20 mouse cellular contexts compared by ENCODE assay signal in genomic region chr4:100228106-100228505, GRCm38 (mm10).
DNase-seq lines count a peak whose midpoint lies in the region; ATAC-seq and TF ChIP-seq lines count a peak whose summit lies in the region.
"Had no signal": no experiment of that assay in that cellular context is flagged by ENCODE, and none has a peak within 500 bp of the region (broad histone marks: within the 10 kb centered on the region; RNA-seq: fewer than 3 reads in every experiment).

No protein-coding gene starts in this region.

- H3K9ac ChIP-seq in heart, embryonic 14.5 days (ENCODE audit: low read length): no peak overlapping the region
- no peak overlapping the region for H3K9ac ChIP-seq in liver, adult 2 months (ENCODE audit: low read depth, low read length)
- H3K9ac ChIP-seq in liver, embryonic 11.5 days (ENCODE audit: low read depth, low read length): no peak overlapping the region
- H3K9ac ChIP-seq: embryonic facial prominence, embryonic 12.5 days; forebrain, embryonic 15.5 days; hindbrain, embryonic 13.5 days; intestine, embryonic 15.5 days; kidney, embryonic 15.5 days had no signal

- intact Hi-C loops in heart, postnatal 14 days (cut with DNase I): no loop called here

- 42% methylated on average over 3 of the region's 3 CpGs for WGBS in heart, embryonic 10.5 days
- 33% methylated on average over 3 of the region's 3 CpGs for whole genome bisulfite sequencing in heart, embryonic 14.5 days
- 54% methylated on average over 3 of the region's 3 CpGs for WGBS in liver, adult 2 months
- WGBS in liver, embryonic 11.5 days: 74% methylated on average over 3 of the region's 3 CpGs

- H3K36me3 ChIP-seq in heart, embryonic 10.5 days: no peaks in the 10 kb centered on the region
- no peaks in the 10 kb centered on the region for H3K36me3 ChIP-seq in heart, embryonic 14.5 days (ENCODE audit: control insufficient read depth, insufficient read depth, low read length)
- no peaks in the 10 kb centered on the region for H3K36me3 ChIP-seq in liver, adult 2 months (ENCODE audit: control insufficient read depth, insufficient read depth, low read length)
- H3K36me3 ChIP-seq in liver, embryonic 11.5 days (ENCODE audit: control insufficient read depth, insufficient read depth, low read length): no peaks in the 10 kb centered on the region
- H3K36me3 ChIP-seq: embryonic facial prominence, embryonic 12.5 days; forebrain, embryonic 15.5 days; hindbrain, embryonic 13.5 days; intestine, embryonic 15.5 days; kidney, embryonic 15.5 days had no signal

- H3K79me2 ChIP-seq in liver, adult 2 months (ENCODE audit: control insufficient read depth, insufficient read depth, low read length): peaks cover 5% of the 10 kb centered on the region; the same call in 1 of the 2 replicates

- no peak for ATAC-seq in heart, embryonic 14.5 days (ENCODE audit: insufficient number of reproducible peaks, insufficient read depth, low FRiP score, low read depth)
- ATAC-seq in liver, embryonic 11.5 days (replicated peaks; ENCODE audit: low FRiP score): no peak
- ATAC-seq: forebrain, embryonic 15.5 days; hindbrain, postnatal 0 days; intestine, embryonic 15.5 days had no signal

- peak; percentile 81 for DNase-seq in adrenal gland, adult 2 months
- DNase-seq in adrenal gland, postnatal 10 days: no peak
- DNase-seq in heart, embryonic 10.5 days (ENCODE audit: low spot score): no peak
- DNase-seq in heart, adult 8-10 months (ENCODE audit: low spot score): no peak
- DNase-seq in heart, postnatal 14 days: no peak
- DNase-seq in liver, adult 2 months (ENCODE audit: extremely low read depth, low read depth, low spot score): peak; percentile 57
- DNase-seq in liver, embryonic 11.5 days (ENCODE audit: low spot score): no peak
- DNase-seq: cerebellum, adult 11-12 months; cerebellum, adult 9-10 months; cerebellum, postnatal 25 days; gastrocnemius, postnatal 10 days; kidney, adult 2 months; kidney, postnatal 14 days had no signal

- H3K4me1 ChIP-seq in heart, embryonic 10.5 days: peaks cover 45% of the 10 kb centered on the region
- peaks cover 34 to 60% of the 10 kb centered on the region in 2 experiments for H3K4me1 ChIP-seq in heart, embryonic 14.5 days (ENCODE audit: control insufficient read depth in 2 of 2, insufficient read depth in 2 of 2, low read length in 2 of 2)
- peaks cover 27% of the 10 kb centered on the region for H3K4me1 ChIP-seq in liver, adult 2 months (ENCODE audit: control insufficient read depth, insufficient read depth, low read length)
- peaks cover 8% of the 10 kb centered on the region for H3K4me1 ChIP-seq in liver, embryonic 11.5 days (replicated peaks; ENCODE audit: control insufficient read depth, insufficient read depth, low read length)
- H3K4me1 ChIP-seq: forebrain, embryonic 15.5 days; hindbrain, embryonic 13.5 days had no signal

- TF ChIP-seq POLR2A in liver, adult 2 months (IDR thresholded peaks at IDR 0.05; ENCODE audit: extremely low read depth, insufficient read depth, low read length): no peak

- H3K9me3 ChIP-seq in heart, embryonic 10.5 days: no peaks in the 10 kb centered on the region
- H3K9me3 ChIP-seq in heart, embryonic 14.5 days (ENCODE audit: control insufficient read depth, low read length): no peaks in the 10 kb centered on the region
- H3K9me3 ChIP-seq in liver, embryonic 11.5 days (ENCODE audit: control insufficient read depth, low read length): no peaks in the 10 kb centered on the region
- H3K9me3 ChIP-seq: embryonic facial prominence, embryonic 12.5 days; forebrain, embryonic 15.5 days; hindbrain, embryonic 13.5 days; intestine, embryonic 15.5 days; kidney, embryonic 15.5 days had no signal

- H3K4me2 ChIP-seq in heart, embryonic 14.5 days (ENCODE audit: low read length): no peak overlapping the region
- H3K4me2 ChIP-seq in liver, embryonic 11.5 days: no peak overlapping the region
- H3K4me2 ChIP-seq: embryonic facial prominence, embryonic 12.5 days; forebrain, embryonic 15.5 days; hindbrain, embryonic 13.5 days; intestine, embryonic 15.5 days; kidney, embryonic 15.5 days had no signal

- H3K27ac ChIP-seq in heart, embryonic 10.5 days: peak overlapping the region; percentile 2; the same call in 1 of the 2 replicates
- H3K27ac ChIP-seq in heart, embryonic 14.5 days (replicated peaks in 1 of 2; ENCODE audit: control insufficient read depth in 1 of 2, insufficient read depth in 1 of 2, low read depth in 2 of 2, low read length in 2 of 2): peak overlapping the region; percentile 65 to 80
- H3K27ac ChIP-seq in liver, adult 2 months (replicated peaks; ENCODE audit: insufficient read depth, low read depth, low read length): no peak overlapping the region
- no peak overlapping the region for H3K27ac ChIP-seq in liver, embryonic 11.5 days (ENCODE audit: low read depth, low read length)
- H3K27ac ChIP-seq: embryonic facial prominence, embryonic 12.5 days; forebrain, embryonic 15.5 days; hindbrain, embryonic 13.5 days; hindbrain, postnatal 0 days; intestine, embryonic 15.5 days; kidney, embryonic 15.5 days had no signal

- H3K4me3 ChIP-seq in heart, embryonic 10.5 days: no peak overlapping the region
- H3K4me3 ChIP-seq in heart, embryonic 14.5 days (ENCODE audit: control insufficient read depth in 1 of 2, insufficient read depth in 1 of 2, low read depth in 1 of 2, low read length in 2 of 2): no peak overlapping the region
- H3K4me3 ChIP-seq in liver, adult 2 months (ENCODE audit: insufficient read depth, low read depth, low read length): no peak overlapping the region
- H3K4me3 ChIP-seq in liver, embryonic 11.5 days (ENCODE audit: low read depth, low read length): no peak overlapping the region
- H3K4me3 ChIP-seq: embryonic facial prominence, embryonic 12.5 days; forebrain, embryonic 15.5 days; hindbrain, embryonic 13.5 days; intestine, embryonic 15.5 days; kidney, embryonic 15.5 days had no signal

- H3K27me3 ChIP-seq in heart, embryonic 10.5 days (ENCODE audit: insufficient read depth, poor library complexity, severe bottlenecking): peaks cover 9% of the 10 kb centered on the region; the same call in 1 of the 2 replicates
- H3K27me3 ChIP-seq in heart, embryonic 14.5 days (ENCODE audit: control insufficient read depth, insufficient read depth, low read length): no peaks in the 10 kb centered on the region
- no peaks in the 10 kb centered on the region for H3K27me3 ChIP-seq in liver, adult 2 months (ENCODE audit: control insufficient read depth, insufficient read depth, low read length)
- H3K27me3 ChIP-seq in liver, embryonic 11.5 days (replicated peaks; ENCODE audit: control insufficient read depth, insufficient read depth, low read length): no peaks in the 10 kb centered on the region
- H3K27me3 ChIP-seq: embryonic facial prominence, embryonic 12.5 days; forebrain, embryonic 15.5 days; hindbrain, embryonic 13.5 days; intestine, embryonic 15.5 days; kidney, embryonic 15.5 days had no signal

- no peak for TF ChIP-seq CTCF in liver, adult 2 months (IDR thresholded peaks at IDR 0.05; ENCODE audit: low read depth, low read length)

Comparison
In these comparisons a context has a peak if more than half of its experiments do, and no peak if none do; other contexts are left out.
1. DNase-seq: peak in adrenal gland, adult 2 months (single experiment) and liver, adult 2 months (single experiment); none in adrenal gland, postnatal 10 days (single experiment), heart, embryonic 10.5 days (single experiment), heart, adult 8-10 months (single experiment), heart, postnatal 14 days (0 of 2) and liver, embryonic 11.5 days (single experiment).
2. H3K27ac ChIP-seq: peak in heart, embryonic 10.5 days (single experiment) and heart, embryonic 14.5 days (2 of 2); none in liver, adult 2 months (single experiment) and liver, embryonic 11.5 days (single experiment).